Mouse (Mus musculus) limb, embryonic 14.5 days (tissue): Measurements from ENCODE around the gene Colgalt1. TPM values are rescaled to one million over a fixed set of nuclear protein-coding genes. Genes with fewer than 3 reads are reported as not detected.

ENCODE experiments used
- ATAC-seq: fragments of 200-750 bp; cut with Nextera tagmentation; 2 replicates; pipeline ENCODE4 v1.8.0; 2017; ENCODE audit warnings: low read depth, moderate number of reproducible peaks, moderate TSS enrichment; ENCODE audit not compliant: low FRiP score
- DNase-seq: peaks from one replicate; pipeline ENCODE4 v3.0.0-alpha.2; 2015; ENCODE audit warnings: low spot score
- H3K27ac ChIP-seq: fragments of 300-500 bp; sonication (generic); replicated peaks from 2 replicates; pipeline ENCODE4 v1.5.1; 2014; ENCODE audit warnings: low read depth, mild to moderate bottlenecking, low read length, moderate library complexity, mixed read lengths
- H3K27me3 ChIP-seq: fragments of 300-500 bp; sonication (generic); 2 replicates; pipeline ENCODE4 v1.6.1; 2014; ENCODE audit warnings: low read length, mixed read lengths; ENCODE audit not compliant: control insufficient read depth, insufficient read depth
- H3K36me3 ChIP-seq: fragments of 300-500 bp; sonication (generic); 2 replicates; pipeline ENCODE4 v1.6.1; 2014; ENCODE audit warnings: mild to moderate bottlenecking, low read length, moderate library complexity, mixed read lengths; ENCODE audit not compliant: control insufficient read depth, insufficient read depth
- H3K4me1 ChIP-seq: fragments of 300-500 bp; sonication (generic); 2 replicates; pipeline ENCODE4 v1.6.1; 2014; ENCODE audit warnings: antibody characterized with exemption, low read length, mixed read lengths; ENCODE audit not compliant: control insufficient read depth, insufficient read depth
- H3K4me2 ChIP-seq: fragments of 300-500 bp; sonication (generic); replicated peaks from 2 replicates; pipeline ENCODE4 v1.6.1; 2014; ENCODE audit warnings: low read depth, mild to moderate bottlenecking, low read length, moderate library complexity; ENCODE audit not compliant: severe bottlenecking
- H3K4me3 ChIP-seq: fragments of 300-500 bp; sonication (generic); replicated peaks from 2 replicates; pipeline ENCODE4 v1.5.1; 2014; ENCODE audit warnings: low read length
- H3K9ac ChIP-seq: fragments of 300-500 bp; sonication (generic); 2 replicates; pipeline ENCODE4 v1.6.1; 2014; ENCODE audit warnings: mild to moderate bottlenecking, low read depth, low read length, moderate library complexity; ENCODE audit not compliant: severe bottlenecking
- H3K9me3 ChIP-seq: fragments of 300-500 bp; sonication (generic); 2 replicates; pipeline ENCODE4 v1.6.1; 2016; ENCODE audit warnings: low read length; ENCODE audit not compliant: control insufficient read depth
- POLR2A ChIP-seq: fragments of 200-500 bp; IDR thresholded peaks from 2 replicates; pipeline ENCODE4 v1.8.0; 2012; ENCODE audit warnings: inconsistent platforms, mild to moderate bottlenecking, moderate library complexity, borderline replicate concordance; ENCODE audit not compliant: insufficient read depth, insufficient read length; ENCODE audit errors: extremely low read depth
- WGBS: fragments of 180-500 bp; shearing (Covaris S2); extraction: QIAGEN DNeasy Blood & Tissue Kit; methylation state at CpG from one replicate; pipeline ENCODE4 v1.1.7; 2014; 5-methylcytosine and 5-hydroxymethylcytosine counted together
- microRNA-seq: library from miRNA; unstranded; fragments of <30 nt; microRNA quantifications from one replicate; pipeline ENCODE4, GENCODE M21; 2016
- polyA plus RNA-seq, 2 experiments: library from polyadenylated mRNA; depleted of rRNA in 1 of 2; stranded (reverse) in 1 of 2; unstranded in 1 of 2; fragments of >200 nt; fragmentation: Nextera tagmentation in 1 of 2; extraction: Ambion mirVana in 1 of 2; gene quantifications; 2 replicates each; pipeline versions ENCODE4 v1.2.1 to v1.2.3; 2012 to 2014

Colgalt1 gene
- polyA plus RNA-seq, 2 experiments: 116 to 240 TPM

DNA sequence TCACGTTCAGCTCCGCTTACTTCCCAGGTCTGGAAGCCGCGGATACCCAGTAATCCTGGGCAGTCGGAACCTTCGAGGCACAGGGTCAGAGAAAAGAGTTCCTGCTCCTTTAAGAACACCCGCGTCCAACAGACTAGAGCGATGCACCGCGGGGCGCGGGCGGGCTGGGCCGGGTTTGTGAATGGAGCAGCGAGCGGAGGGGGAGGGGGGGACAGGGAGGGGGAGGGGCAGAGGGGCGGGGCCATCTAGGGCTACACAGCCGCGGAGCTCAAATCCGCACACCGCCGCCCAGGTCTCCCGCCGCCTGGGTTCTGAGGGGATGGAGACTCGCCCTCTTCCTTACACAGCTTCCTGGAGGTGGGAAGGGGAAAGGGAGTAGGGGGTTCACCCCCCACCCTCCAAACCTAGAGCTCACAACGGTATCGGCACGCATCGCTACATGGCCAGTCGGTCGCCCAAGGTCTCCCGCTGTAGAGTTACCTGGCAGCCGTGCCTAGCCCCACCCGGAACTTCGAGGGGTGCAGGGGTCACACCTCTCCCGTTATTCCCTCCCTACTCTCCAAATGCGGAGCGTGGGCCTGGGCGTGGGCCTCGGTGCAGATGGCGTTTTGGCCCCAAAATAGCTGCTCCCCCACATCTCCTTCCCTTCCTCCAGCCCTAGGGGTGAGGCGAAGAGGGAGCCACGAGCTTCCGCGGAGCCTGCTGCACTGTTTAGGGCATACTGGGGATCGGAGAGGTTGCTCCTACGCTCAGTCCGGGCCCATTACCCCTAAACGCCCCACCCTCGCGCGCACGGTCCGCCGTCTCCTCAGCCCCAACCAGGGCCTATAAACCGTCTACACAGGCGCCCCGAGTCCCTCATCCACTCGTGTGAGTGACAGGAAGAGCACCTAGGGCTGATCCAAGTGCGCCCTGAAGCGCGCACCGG lies 60.1 kb downstream of the Colgalt1 start:
- no peak for TF ChIP-seq POLR2A
- H3K27me3 ChIP-seq: peaks cover 38% of the 10 kb centered on the region
- 2% methylated on average over 29 of the region's 64 CpGs for WGBS
- DNase-seq (peak; percentile 52), ATAC-seq (peak; percentile 41)
- no peaks in the 10 kb centered on the region for H3K9me3 ChIP-seq
- H3K4me3 ChIP-seq: peak overlapping the region; percentile 35
- H3K36me3 ChIP-seq: no peaks in the 10 kb centered on the region
- no peak overlapping the region for H3K9ac ChIP-seq
- H3K4me2 ChIP-seq: peak overlapping the region; percentile 82
- H3K27ac ChIP-seq: no peak overlapping the region
- H3K4me1 ChIP-seq: peaks cover 16% of the 10 kb centered on the region

DNA sequence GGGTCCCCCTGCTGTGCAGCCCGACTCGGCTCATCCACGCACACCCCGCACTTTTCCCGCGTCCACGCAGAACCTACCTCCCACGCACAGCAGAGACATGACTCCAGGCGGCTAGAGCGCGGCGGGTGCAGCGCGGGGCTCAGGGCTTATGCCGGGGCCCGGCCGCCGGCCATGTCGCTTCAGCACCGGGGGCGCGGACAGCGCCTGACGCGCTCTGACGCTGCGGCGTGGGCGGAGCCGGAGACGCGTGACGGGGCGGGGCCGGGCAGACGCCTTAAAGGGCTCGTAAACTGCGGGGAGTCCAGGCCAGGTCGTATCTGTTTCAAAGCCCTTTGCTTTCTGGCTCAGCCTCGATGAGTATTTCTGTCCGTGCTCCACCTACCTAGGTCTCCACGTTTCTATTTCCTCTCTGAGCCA lies 60.8 kb downstream of the Colgalt1 start, which contains the start of gene Unc13a:
Gene Unc13a, minus strand, starts transcription at position 209 of the 417 bp plus-strand sequence.
- DNase-seq: peak; percentile 71
- Histone ChIP-seq H3K36me3 (no peaks in the 10 kb centered on the region), H3K4me2 (peak within 1 kb of the TSS; percentile 82), H3K9me3 (no peaks in the 10 kb centered on the region), H3K4me3 (peak within 1 kb of the TSS; percentile 35), H3K27me3 (peaks cover 38% of the 10 kb centered on the region), H3K27ac (no peak within 1 kb of the TSS), H3K4me1 (peaks cover 17% of the 10 kb centered on the region), H3K9ac (no peak within 1 kb of the TSS)
- ATAC-seq: peak; percentile 70
- under 1% methylated on average over 34 of the region's 42 CpGs for WGBS
- no peak for TF ChIP-seq POLR2A

DNA sequence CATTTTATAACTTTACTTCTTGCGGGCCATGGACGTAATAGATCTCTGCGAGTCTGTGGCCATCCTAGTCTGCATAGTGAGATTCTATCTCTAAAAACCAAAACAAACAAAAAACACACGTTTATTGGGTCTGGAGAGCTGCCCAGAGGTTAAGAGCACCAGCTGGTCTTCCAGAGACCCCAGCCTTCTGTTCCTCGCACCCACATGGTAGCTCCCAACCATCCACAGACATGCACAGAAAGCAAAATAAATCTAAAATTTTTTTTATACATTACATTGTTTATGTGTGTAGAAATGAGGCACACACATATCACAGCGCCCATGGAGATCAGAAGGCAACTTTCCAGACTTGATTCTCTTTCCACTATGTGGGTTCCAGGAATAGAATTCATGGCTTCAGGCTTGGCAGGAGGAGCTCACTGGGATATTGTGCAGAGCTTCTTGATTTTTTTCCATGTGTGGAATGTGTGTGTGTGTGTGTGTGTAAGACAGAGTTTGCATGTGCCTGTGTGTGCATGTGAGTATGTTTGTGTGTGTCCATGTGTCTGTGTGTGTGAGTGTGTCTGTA lies 61.5 kb downstream of the Colgalt1 start:
- TF ChIP-seq POLR2A: no peak
- no peak for ATAC-seq
- no peaks in the 10 kb centered on the region for H3K9me3 ChIP-seq
- peak overlapping the region; percentile 82 for H3K4me2 ChIP-seq
- peaks cover 20% of the 10 kb centered on the region for H3K4me1 ChIP-seq
- H3K27ac ChIP-seq: no peak overlapping the region
- WGBS: 44% methylated on average over 6 of the region's 6 CpGs
- peak overlapping the region; percentile 35; the same call in 1 of the 2 replicates for H3K4me3 ChIP-seq
- H3K9ac ChIP-seq: no peak overlapping the region
- peaks cover 42% of the 10 kb centered on the region for H3K27me3 ChIP-seq
- no peaks in the 10 kb centered on the region for H3K36me3 ChIP-seq
- DNase-seq: no peak

DNA sequence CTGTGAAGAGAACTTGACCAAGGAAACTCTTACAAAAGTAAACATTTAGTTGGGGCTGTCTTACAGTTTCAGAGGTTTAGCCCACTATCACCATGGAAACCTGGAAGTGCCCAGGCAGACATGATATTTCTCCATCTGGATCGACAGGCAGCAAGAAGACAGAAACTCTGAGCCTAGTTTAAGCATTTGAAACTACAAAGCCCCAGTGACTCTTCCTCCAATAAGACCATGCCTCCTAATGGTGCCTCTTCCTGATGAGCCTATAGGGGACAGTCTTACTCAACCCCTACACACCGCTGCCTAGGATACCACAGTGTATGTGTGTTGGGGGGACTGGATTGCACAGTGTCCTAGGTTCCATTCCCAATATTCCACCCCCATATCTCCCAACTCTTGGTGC lies 63.3 kb downstream of the Colgalt1 start:
- H3K9me3 ChIP-seq: no peaks in the 10 kb centered on the region
- peaks cover 17% of the 10 kb centered on the region for H3K4me1 ChIP-seq
- ATAC-seq (no peak), DNase-seq (no peak)
- no peak overlapping the region for H3K4me2 ChIP-seq
- H3K27me3 ChIP-seq: peaks cover 48% of the 10 kb centered on the region
- no peak overlapping the region for H3K4me3 ChIP-seq
- WGBS: 76% methylated on average over 2 of the region's 2 CpGs
- no peak overlapping the region for H3K27ac ChIP-seq
- TF ChIP-seq POLR2A: no peak
- H3K9ac ChIP-seq: no peak overlapping the region
- H3K36me3 ChIP-seq: no peaks in the 10 kb centered on the region

Small RNA genes within 50 kb of the gene (microRNA-seq; reads per million reads assigned to microRNA genes)
- not detected for gene Mir6769b

Other genes with a start within 250 kb of the Colgalt1 start
- 158 and 189 TPM in 2 replicates for gene Use1, start 244.2 kb upstream of the Colgalt1 start, polyA plus RNA-seq (2012; rRNA removed)
- 114 and 128 TPM in 2 replicates for gene Use1, start 244.2 kb upstream of the Colgalt1 start, polyA plus RNA-seq (2014; fragmentation: Nextera tagmentation; extraction: Ambion mirVana)
- gene Ocel1, start 239.7 kb upstream of the Colgalt1 start, polyA plus RNA-seq (2012; rRNA removed): 4.2 and 4.6 TPM in 2 replicates
- 3.8 and 4.3 TPM in 2 replicates for gene Ocel1, start 239.7 kb upstream of the Colgalt1 start, polyA plus RNA-seq (2014; fragmentation: Nextera tagmentation; extraction: Ambion mirVana)
- 80.8 and 113 TPM in 2 replicates for gene Nr2f6, start 229.0 kb upstream of the Colgalt1 start, polyA plus RNA-seq (2012; rRNA removed)
- gene Nr2f6, start 229.0 kb upstream of the Colgalt1 start, polyA plus RNA-seq (2014; fragmentation: Nextera tagmentation; extraction: Ambion mirVana): 63.1 and 66.9 TPM in 2 replicates
- gene Ushbp1, start 215.2 kb upstream of the Colgalt1 start, polyA plus RNA-seq (2012; rRNA removed): 15.7 and 16.7 TPM in 2 replicates
- gene Ushbp1, start 215.2 kb upstream of the Colgalt1 start, polyA plus RNA-seq (2014; fragmentation: Nextera tagmentation; extraction: Ambion mirVana): 7.6 and 9.1 TPM in 2 replicates
- gene Babam1, start 214.1 kb upstream of the Colgalt1 start, polyA plus RNA-seq (2012; rRNA removed): 117 and 122 TPM in 2 replicates
- 87.7 and 88.6 TPM in 2 replicates for gene Babam1, start 214.1 kb upstream of the Colgalt1 start, polyA plus RNA-seq (2014; fragmentation: Nextera tagmentation; extraction: Ambion mirVana)
- gene Ankle1, start 205.0 kb upstream of the Colgalt1 start, polyA plus RNA-seq (2012; rRNA removed): 60.7 and 70.5 TPM in 2 replicates
- gene Ankle1, start 205.0 kb upstream of the Colgalt1 start, polyA plus RNA-seq (2014; fragmentation: Nextera tagmentation; extraction: Ambion mirVana): 17.0 and 21.8 TPM in 2 replicates
- 72.6 and 88.1 TPM in 2 replicates for gene Abhd8, start 147.3 kb upstream of the Colgalt1 start, polyA plus RNA-seq (2012; rRNA removed)
- 48.6 and 57.1 TPM in 2 replicates for gene Abhd8, start 147.3 kb upstream of the Colgalt1 start, polyA plus RNA-seq (2014; fragmentation: Nextera tagmentation; extraction: Ambion mirVana)
- gene Mrpl34, start 146.0 kb upstream of the Colgalt1 start, polyA plus RNA-seq (2012; rRNA removed): 62.3 and 70.6 TPM in 2 replicates
- 121 and 130 TPM in 2 replicates for gene Mrpl34, start 146.0 kb upstream of the Colgalt1 start, polyA plus RNA-seq (2014; fragmentation: Nextera tagmentation; extraction: Ambion mirVana)
- 101 and 127 TPM in 2 replicates for gene Dda1, start 141.8 kb upstream of the Colgalt1 start, polyA plus RNA-seq (2012; rRNA removed)
- 94.6 and 99.6 TPM in 2 replicates for gene Dda1, start 141.8 kb upstream of the Colgalt1 start, polyA plus RNA-seq (2014; fragmentation: Nextera tagmentation; extraction: Ambion mirVana)
- 37.2 and 43.3 TPM in 2 replicates for gene Ano8, start 125.0 kb upstream of the Colgalt1 start, polyA plus RNA-seq (2012; rRNA removed)
- gene Ano8, start 125.0 kb upstream of the Colgalt1 start, polyA plus RNA-seq (2014; fragmentation: Nextera tagmentation; extraction: Ambion mirVana): 1.8 and 3.0 TPM in 2 replicates
- gene Gtpbp3, start 122.9 kb upstream of the Colgalt1 start, polyA plus RNA-seq (2012; rRNA removed): 41.6 and 59.5 TPM in 2 replicates
- gene Gtpbp3, start 122.9 kb upstream of the Colgalt1 start, polyA plus RNA-seq (2014; fragmentation: Nextera tagmentation; extraction: Ambion mirVana): 5.9 and 6.8 TPM in 2 replicates
- 59.8 and 77.7 TPM in 2 replicates for gene Plvap, start 99.2 kb upstream of the Colgalt1 start, polyA plus RNA-seq (2012; rRNA removed)
- gene Plvap, start 99.2 kb upstream of the Colgalt1 start, polyA plus RNA-seq (2014; fragmentation: Nextera tagmentation; extraction: Ambion mirVana): 53.2 and 57.2 TPM in 2 replicates
- 1.3 and 1.6 TPM in 2 replicates for gene Ccdc194, start 85.3 kb upstream of the Colgalt1 start, polyA plus RNA-seq (2012; rRNA removed)
- gene Ccdc194, start 85.3 kb upstream of the Colgalt1 start, polyA plus RNA-seq (2014; fragmentation: Nextera tagmentation; extraction: Ambion mirVana): 0.57 and 1.2 TPM in 2 replicates
- 47.2 and 50.6 TPM in 2 replicates for gene Bst2, start 73.5 kb upstream of the Colgalt1 start, polyA plus RNA-seq (2012; rRNA removed)
- 12.4 and 16.5 TPM in 2 replicates for gene Bst2, start 73.5 kb upstream of the Colgalt1 start, polyA plus RNA-seq (2014; fragmentation: Nextera tagmentation; extraction: Ambion mirVana)
- gene Mvb12a, start 68.1 kb upstream of the Colgalt1 start, polyA plus RNA-seq (2012; rRNA removed): 107 and 169 TPM in 2 replicates
- 104 and 107 TPM in 2 replicates for gene Mvb12a, start 68.1 kb upstream of the Colgalt1 start, polyA plus RNA-seq (2014; fragmentation: Nextera tagmentation; extraction: Ambion mirVana)
- 0.34 and 0.59 TPM in 2 replicates for gene Tmem221, start 52.1 kb upstream of the Colgalt1 start, polyA plus RNA-seq (2012; rRNA removed)
- 0.48 and 0.89 TPM in 2 replicates for gene Tmem221, start 52.1 kb upstream of the Colgalt1 start, polyA plus RNA-seq (2014; fragmentation: Nextera tagmentation; extraction: Ambion mirVana)
- gene Nxnl1, start 44.4 kb upstream of the Colgalt1 start, polyA plus RNA-seq (2012; rRNA removed): not detected in 2 replicates
- gene Nxnl1, start 44.4 kb upstream of the Colgalt1 start, polyA plus RNA-seq (2014; fragmentation: Nextera tagmentation; extraction: Ambion mirVana): 0.25 TPM in 1 of 2 replicates, not detected in the other
- 87.8 and 133 TPM in 2 replicates for gene Slc27a1, start 42.1 kb upstream of the Colgalt1 start, polyA plus RNA-seq (2012; rRNA removed)
- gene Slc27a1, start 42.1 kb upstream of the Colgalt1 start, polyA plus RNA-seq (2014; fragmentation: Nextera tagmentation; extraction: Ambion mirVana): 24.3 and 25.9 TPM in 2 replicates
- 141 and 216 TPM in 2 replicates for gene Pgls, start 18.8 kb upstream of the Colgalt1 start, polyA plus RNA-seq (2012; rRNA removed)
- gene Pgls, start 18.8 kb upstream of the Colgalt1 start, polyA plus RNA-seq (2014; fragmentation: Nextera tagmentation; extraction: Ambion mirVana): 249 and 255 TPM in 2 replicates
- 7.5 and 7.8 TPM in 2 replicates for gene Fam129c, start 13.3 kb upstream of the Colgalt1 start, polyA plus RNA-seq (2012; rRNA removed)
- 2.9 and 3.3 TPM in 2 replicates for gene Fam129c, start 13.3 kb upstream of the Colgalt1 start, polyA plus RNA-seq (2014; fragmentation: Nextera tagmentation; extraction: Ambion mirVana)
- 0.28 and 0.39 TPM in 2 replicates for gene Unc13a, start 60.8 kb downstream of the Colgalt1 start, polyA plus RNA-seq (2012; rRNA removed)
- 0.91 and 0.97 TPM in 2 replicates for gene Unc13a, start 60.8 kb downstream of the Colgalt1 start, polyA plus RNA-seq (2014; fragmentation: Nextera tagmentation; extraction: Ambion mirVana)
- gene Jak3, start 65.3 kb downstream of the Colgalt1 start, polyA plus RNA-seq (2012; rRNA removed): 8.0 and 11.1 TPM in 2 replicates
- 5.2 and 5.3 TPM in 2 replicates for gene Jak3, start 65.3 kb downstream of the Colgalt1 start, polyA plus RNA-seq (2014; fragmentation: Nextera tagmentation; extraction: Ambion mirVana)
- 1.8 and 2.5 TPM in 2 replicates for gene Insl3, start 78.2 kb downstream of the Colgalt1 start, polyA plus RNA-seq (2012; rRNA removed)
- gene Insl3, start 78.2 kb downstream of the Colgalt1 start, polyA plus RNA-seq (2014; fragmentation: Nextera tagmentation; extraction: Ambion mirVana): 1.7 TPM in 1 of 2 replicates, not detected in the other
- 1.1 and 1.5 TPM in 2 replicates for gene B3gnt3, start 90.8 kb downstream of the Colgalt1 start, polyA plus RNA-seq (2012; rRNA removed)
- gene B3gnt3, start 90.8 kb downstream of the Colgalt1 start, polyA plus RNA-seq (2014; fragmentation: Nextera tagmentation; extraction: Ambion mirVana): 0.67 and 0.77 TPM in 2 replicates
- gene Fcho1, start 114.7 kb downstream of the Colgalt1 start, polyA plus RNA-seq (2012; rRNA removed): 10.4 and 11.0 TPM in 2 replicates
- gene Fcho1, start 114.7 kb downstream of the Colgalt1 start, polyA plus RNA-seq (2014; fragmentation: Nextera tagmentation; extraction: Ambion mirVana): 3.3 and 3.6 TPM in 2 replicates